Mouse (Mus musculus) common myeloid progenitor, adult 5-6 weeks (primary cell): ENCODE data around the gene Tspan8. TPM values are rescaled to one million over a fixed set of nuclear protein-coding genes. Genes with fewer than 3 reads are reported as not detected.
"Not testable (repeated sequence)": the region's sequence is repeated elsewhere in the genome, so short reads cannot be mapped to it uniquely, and the experiment has no call there.

ENCODE experiments used
- ATAC-seq: replicated peaks from 2 replicates; pipeline ENCODE4 v1.8.0; 2016; ENCODE audit warnings: low read depth, mild to moderate bottlenecking, moderate TSS enrichment, inconsistent platforms; ENCODE audit not compliant: poor library complexity, severe bottlenecking
- total RNA-seq: library from RNA; stranded (forward); fragments of 200-1000, 187-1606 nt; gene quantifications from 2 replicates; pipeline ENCODE4 v1.2.3, GENCODE M21; 2017

Tspan8 gene
- total RNA-seq: 28.3 and 31.6 TPM in 2 replicates

DNA sequence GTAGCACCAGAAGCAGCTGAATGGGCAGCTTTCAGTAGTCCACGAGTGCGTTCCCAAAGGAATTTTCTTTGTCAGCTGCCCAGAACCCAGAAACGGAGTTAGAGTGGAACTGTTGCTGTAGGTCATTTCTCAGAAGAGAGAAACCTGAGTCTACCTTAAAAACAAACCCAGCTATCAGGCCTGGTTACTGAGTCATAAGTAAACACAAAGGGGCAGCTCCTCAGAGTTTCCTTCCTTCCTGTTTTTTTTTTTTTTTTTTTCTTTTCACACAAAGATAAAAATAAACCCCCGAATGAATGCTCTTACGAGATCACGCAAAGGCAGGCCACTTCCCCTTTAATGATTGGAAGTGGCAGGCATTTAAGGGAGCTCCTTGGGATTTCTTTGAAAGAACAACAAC, at the start of gene Tspan8:
TSS of gene Tspan8 (plus strand) at position 322 of the 400 bp plus-strand sequence.
- peak; percentile 59 for ATAC-seq

DNA sequence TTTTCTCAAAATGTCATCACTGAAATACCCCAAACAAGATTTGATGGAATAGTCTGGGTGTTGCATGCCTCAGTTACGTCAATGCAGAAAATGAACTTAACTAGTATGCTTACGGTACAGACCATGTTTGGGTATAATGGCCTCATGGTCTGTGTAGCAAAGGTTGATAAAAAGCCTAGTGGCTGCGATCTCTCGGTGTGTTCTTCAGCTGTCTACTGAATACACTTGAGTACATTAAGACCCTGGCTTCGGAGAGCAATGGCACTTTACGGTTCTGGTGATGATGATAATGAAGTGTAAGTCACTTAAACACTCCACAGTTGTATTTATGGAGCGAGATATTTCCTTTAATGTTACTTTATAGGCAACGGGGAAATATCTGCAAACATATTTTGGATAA, 46.6 kb upstream of the Tspan8 start:
- ATAC-seq: no peak

GRCm38 (mm10) chr10:115774451-115774850, 42.2 kb upstream of the Tspan8 start:
- no peak for ATAC-seq

- ATAC-seq: no peak
Measured at GRCm38 (mm10) chr10:115775945-115776905, 40.4 kb upstream of the Tspan8 start.

- no peak for ATAC-seq
Measured at GRCm38 (mm10) chr10:115777366-115777765, 39.3 kb upstream of the Tspan8 start.

- ATAC-seq: peak; percentile 81
Measured at GRCm38 (mm10) chr10:115778624-115779023, 38.0 kb upstream of the Tspan8 start.

DNA sequence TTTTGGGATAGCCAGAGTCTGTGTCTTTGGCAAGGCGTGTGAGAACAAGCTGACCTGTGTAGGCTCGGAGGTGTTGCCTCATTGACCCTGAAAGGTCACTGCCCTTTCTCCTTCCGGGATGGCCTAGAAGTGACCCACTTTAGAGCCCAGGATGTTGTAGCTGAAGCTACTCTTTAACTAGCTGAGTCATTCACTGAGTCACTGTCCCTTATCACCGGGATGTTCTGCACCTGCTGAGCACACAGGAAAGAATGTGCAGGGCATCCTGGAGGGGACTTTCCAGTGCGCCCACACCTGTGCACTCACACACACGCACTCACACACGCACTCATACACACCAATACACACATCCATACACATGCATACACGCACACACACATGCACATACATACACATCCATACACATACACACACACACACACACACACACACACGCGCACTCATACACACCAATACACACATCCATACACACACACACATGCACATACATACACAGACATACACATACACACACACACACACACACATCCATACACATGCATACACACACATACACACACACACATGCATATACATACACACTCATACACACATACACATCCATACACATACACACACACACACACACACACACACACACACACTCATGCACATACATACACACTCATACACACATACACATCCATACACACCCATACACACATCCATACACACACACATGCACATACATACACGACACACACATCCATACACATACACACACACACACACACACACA, 36.2 kb upstream of the Tspan8 start:
- no peak for ATAC-seq

GRCm38 (mm10) chr10:115783232-115783631, 33.4 kb upstream of the Tspan8 start:
- no peak for ATAC-seq

DNA sequence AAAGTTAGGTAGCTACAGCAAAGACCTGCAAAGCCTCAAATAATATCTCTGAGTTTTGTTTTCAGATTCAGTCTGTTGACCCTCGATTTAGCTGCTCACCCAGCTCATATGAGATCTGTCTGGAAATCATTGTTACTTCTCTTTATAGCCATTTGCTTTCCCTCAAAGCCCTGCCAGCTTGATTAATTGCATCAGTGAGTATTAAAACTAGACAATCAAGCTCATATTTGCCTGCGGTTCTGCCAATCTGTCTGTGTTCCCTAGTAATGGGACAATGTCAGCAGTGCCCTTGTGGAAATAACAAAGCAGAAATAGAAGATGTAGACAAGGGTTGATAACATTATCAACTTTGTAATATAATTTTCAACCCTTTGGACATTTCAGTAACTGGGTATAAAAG, 25.8 kb upstream of the Tspan8 start:
- no peak for ATAC-seq

GRCm38 (mm10) chr10:115796072-115796788, 20.4 kb upstream of the Tspan8 start:
- ATAC-seq: no peak

DNA sequence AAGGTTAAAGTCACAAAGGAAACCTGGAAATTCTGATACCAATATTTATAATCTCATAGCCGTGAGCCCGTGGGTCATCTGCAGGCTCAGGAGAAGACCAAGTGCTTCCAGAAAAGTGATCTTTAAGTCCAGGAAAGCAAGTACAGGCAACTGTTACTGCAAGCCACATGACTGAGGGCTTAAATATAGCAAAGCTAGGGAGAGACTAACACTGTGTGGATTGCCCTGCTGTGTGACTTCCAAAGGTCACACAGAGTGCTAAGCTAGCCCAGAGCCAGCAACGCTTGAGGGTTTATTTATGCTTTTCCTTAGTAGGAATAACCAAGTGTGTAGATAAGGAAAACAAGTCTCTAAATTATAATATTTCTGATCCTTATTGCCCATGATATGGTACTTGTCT, 15.2 kb upstream of the Tspan8 start:
- no peak for ATAC-seq

GRCm38 (mm10) chr10:115803013-115803412, 13.6 kb upstream of the Tspan8 start:
- ATAC-seq: not testable (repeated sequence)

DNA sequence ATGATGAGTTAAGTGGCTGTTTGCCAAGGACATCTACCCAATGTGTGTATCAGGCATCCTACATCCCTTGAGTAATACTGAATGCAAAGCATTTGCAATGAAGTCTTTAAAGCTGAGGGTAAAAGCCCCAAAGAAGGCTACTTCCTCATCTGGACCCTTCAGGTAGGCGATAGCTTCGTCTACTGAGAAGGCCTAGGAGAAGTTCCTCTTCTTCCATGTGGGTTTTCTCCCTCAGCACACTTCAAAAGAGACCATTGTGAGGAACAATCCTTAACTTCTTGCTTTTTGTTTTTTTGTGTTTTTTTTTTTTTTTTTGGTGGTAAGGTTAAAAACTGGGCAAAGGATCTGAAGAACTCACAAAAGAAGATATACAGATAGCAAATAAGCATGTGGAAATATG, 12.9 kb upstream of the Tspan8 start:
- ATAC-seq: peak; percentile 52

GRCm38 (mm10) chr10:115805987-115806386, 10.6 kb upstream of the Tspan8 start:
- peak; percentile 94 for ATAC-seq

GRCm38 (mm10) chr10:115809169-115809568, 7.5 kb upstream of the Tspan8 start:
- ATAC-seq: no peak

DNA sequence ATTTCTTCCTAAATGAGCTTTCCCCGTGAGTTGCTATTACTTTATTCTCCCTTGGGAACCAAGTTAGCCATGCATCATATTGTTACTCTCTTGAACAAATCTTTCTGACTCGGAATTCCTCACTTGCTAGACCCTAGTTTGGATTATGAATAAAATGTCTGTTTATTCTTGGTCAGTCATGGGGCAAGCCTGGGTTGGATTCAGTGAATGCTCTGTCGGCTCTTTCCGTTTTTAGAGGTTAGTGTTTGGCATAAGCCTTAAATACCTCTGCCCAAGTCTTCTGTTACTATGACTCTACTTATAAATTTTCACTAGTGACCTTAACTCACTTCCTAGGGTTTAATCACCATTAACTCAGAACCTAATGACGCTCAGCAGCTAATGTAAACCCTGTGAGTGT, 5.1 kb upstream of the Tspan8 start:
- ATAC-seq: no peak

DNA sequence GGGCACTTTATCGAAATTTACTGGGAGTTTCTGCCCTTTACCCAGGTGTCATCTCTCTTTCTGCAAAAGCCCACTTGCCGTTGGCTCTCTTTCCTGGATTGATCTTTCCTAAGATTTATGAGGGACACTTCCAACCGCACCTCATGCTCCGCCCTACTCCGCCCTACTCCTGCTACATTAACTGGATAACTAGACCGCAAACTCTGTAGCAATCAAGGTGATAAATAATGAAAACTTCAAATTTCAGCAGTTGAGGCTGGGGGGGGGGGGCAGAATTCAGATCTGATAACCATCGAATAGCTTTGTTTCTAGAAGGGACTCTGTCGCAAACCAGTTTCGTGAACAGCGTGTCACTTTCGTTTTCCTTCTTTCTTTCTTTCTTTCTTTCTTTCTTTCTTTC, 1.8 kb upstream of the Tspan8 start:
- ATAC-seq: no peak

- peak; percentile 95 for ATAC-seq
Measured at GRCm38 (mm10) chr10:115817056-115817724, 558 bp downstream of the Tspan8 start.

GRCm38 (mm10) chr10:115825289-115825688, 8.7 kb downstream of the Tspan8 start:
- ATAC-seq: no peak

DNA sequence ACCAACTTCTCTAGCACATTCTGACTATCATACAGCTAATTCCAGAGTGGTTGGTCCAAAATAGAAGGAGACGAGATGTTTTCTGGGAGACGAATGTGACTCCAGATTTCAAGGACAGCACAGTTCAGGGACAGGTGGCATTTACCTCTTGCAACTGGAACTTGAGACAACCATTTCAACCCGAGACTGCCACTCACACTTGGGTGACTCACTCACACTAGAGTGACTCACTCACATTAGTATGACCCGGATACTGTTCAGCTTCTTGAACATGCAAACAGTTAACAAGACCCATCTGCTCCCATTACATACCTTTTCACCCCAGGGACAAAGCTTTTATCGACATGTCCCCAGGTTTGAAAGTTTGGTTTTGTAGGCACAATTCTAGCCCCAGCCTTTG, 12.2 kb downstream of the Tspan8 start:
- no peak for ATAC-seq
